Mouse (Mus musculus) brain, adult 2 months (tissue): ENCODE measurements at regions not wholly inside any gene's neighbourhood (a gene's known extent, or its start where the extent isn't known, plus 50 kb on each side); places are given as distances from the start of the nearest gene placed in this dataset.

Experiments
- DNase-seq: peaks from one replicate; pipeline ENCODE4 v3.0.0; 2011; ENCODE audit warnings: low read depth, low spot score

DNA sequence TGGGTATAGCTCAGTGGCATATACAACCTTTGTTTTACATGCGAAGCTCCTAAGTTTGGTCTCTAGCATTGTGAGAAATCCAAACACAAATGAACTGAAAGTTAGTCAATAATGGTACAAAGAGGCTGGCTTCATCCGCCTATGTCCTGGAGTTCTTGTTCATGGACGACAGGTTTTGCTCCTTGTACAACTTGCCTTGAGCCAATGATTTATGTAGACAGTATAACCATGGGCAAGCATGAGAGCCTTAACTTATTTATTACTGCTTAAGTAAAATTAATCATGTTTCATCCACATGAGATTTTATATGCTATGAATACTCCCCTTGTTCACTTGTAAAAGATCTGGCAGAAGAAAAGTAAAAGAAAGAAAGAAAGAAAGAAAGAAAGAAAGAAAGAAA lies 205.7 kb upstream of the Tet2 start:
- DNase-seq, result no peak

DNA sequence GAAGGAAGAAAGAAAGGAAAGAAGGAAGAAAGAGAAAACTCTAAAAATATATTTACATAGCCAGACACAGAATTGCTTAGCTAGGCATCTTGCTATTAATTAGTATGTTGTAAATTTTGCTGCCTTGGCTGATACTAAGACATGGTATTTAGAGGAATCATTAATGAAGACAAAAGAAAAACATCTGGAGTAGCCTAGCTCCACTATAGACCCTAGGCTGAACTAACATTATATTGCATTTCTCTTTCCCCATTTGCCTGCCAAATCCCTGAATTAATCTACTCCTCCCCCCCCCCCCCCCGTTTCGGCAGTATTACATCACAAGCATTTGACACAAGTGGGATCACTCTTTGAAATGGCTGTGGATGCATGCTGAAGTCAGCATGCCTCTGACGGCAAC lies 206.1 kb upstream of the Tet2 start:
- DNase-seq, result no peak

DNA sequence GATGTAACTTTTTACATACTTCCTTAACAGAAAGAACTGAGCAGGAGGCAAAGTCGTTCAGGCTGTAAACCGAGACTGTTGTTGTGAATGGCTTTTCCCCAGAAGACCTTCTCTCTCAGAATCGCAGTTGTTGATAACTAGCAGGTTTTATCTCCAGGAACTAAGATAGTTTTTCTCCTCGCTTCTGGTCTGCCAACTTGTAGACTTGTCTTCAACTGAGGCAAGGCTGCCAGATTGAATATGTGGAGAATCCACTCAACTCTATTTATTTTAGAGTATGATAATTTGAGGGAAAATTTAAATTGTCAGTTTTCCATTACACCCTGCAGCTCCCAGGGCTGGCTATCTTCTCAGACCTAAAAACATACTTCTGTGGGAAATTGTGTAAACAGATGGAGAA lies 206.6 kb upstream of the Tet2 start:
- no peak for DNase-seq

DNA sequence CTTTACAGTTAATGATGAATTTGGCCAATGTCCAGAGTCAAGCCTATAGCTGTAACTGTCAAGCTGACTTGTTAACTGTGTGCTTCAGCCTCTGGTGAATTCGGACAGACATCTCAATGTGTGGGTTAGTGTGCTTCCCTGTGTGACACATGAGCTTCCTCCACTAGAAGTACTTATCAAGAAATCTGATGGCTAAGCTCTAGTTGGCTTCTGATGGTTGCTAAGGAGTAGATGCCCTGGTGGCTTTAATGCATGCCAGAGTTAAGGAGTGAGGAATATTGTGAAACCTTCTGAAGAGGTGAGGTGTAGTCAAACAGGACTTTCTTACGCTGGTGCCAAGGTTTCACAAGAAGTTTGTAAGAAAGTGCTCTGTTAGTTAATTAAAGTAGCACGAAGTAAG lies 208.1 kb upstream of the Tet2 start:
- no peak for DNase-seq

DNA sequence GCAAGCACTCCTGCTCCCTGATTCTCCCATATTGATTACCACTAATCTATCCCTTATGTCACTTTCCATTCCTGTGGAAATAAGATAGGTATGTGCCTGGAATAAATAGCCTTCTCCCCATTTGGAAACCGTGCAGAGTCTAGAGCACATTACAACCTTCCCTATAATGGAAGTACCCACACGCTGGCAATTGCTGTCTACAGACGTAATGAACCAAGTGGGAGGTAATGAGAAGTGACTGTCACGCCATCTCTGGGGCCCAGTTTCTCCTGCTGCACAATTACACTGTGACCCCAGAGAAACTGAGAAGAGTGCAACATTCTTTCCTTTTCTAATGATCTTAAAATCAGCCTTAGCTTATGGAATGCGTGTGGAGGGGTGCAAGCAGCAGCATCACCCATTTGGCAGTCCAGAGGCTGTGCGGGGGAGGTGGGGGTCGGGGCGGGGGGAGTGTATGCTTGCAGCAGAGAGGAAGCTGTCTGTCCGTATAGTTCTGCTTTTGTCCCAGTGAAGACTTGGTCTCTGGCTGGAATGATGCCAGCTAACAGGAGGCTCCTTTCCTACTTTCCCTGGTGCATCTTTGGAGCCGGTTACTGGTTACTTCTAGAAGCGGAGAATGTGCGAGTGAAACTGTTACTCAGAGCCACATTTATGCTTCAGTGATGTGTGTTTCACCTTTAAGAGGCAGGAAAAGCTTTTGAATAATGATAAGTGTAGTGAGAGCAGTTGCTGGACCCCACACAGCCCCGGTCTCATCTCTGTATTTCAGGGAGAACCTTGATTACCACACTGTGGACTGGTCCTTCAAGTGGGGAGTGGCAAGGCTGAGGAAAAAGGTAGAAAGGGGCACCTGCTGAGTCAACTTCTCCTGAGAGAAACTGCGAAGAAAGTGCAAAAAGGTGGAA lies 209.3 kb upstream of the Tet2 start:
- DNase-seq, result peak; percentile 45

DNA sequence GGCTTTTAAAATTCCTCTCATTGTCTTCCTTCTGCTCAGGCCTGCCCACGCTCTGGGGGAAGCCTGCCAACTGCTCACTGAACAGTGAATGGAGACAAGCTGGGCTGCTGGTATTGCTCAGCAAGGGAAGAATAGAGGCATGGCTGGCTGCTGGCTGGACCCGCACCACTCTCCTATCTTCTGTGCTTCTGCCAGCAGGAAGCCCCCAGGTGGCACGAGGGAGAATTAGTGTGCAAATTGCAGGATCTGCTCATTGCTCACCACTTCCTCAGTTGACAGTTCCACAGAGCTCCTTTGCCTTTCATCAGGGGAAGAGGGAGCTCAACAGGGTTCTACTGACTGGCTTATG lies 209.9 kb upstream of the Tet2 start:
- DNase-seq, result peak; percentile 92

DNA sequence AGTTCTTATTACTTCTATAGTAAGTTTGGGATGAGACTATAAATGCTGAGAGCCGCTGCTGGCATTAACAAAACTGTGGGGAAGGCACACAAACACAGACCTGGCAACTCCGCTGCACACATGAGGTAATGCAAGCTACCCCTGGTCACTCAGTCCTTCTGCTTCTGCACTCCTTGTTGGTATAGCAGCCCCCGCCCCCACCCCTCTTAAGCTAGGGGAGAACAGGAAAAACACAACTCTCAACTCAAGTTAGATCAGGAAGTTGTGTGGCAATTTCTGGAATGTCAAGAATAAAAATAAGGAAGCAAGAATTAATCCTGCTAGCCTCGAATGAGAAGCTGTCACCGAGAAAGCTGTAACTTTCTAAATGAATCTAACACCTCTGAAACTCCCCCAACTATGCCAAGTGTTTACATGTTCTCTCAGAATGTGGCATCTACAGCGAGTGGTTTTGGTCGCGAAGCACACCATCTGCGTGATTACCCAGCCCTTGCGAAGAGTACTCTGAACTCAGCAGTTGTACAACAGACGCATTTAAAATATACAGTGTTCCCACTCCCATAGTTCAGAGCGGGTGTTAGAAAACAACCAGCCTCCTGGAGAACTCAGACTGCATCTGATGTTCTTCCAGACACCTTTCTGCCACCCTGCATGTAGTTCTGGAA lies 212.9 kb upstream of the Tet2 start:
- DNase-seq, result peak; percentile 74

DNA sequence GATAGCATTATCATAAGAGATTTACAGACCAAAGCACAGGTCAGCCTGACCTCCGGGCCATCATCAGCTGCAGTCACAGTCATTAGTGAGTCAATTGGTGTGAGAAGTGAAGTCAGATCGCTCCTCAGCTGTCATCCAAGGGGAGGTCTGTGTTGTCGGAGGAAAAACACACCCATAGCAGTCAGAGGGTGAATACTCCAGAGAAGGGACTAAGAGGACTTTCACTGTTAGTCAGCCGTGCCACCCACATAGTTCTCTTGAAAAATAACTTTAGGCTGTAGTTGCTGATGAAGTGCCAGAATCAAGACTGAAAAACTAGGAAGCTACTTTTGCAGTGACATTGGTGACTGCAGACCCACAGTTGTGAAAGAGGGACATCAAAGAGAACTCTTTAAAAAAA lies 213.5 kb upstream of the Tet2 start:
- peak; percentile 26 for DNase-seq

DNA sequence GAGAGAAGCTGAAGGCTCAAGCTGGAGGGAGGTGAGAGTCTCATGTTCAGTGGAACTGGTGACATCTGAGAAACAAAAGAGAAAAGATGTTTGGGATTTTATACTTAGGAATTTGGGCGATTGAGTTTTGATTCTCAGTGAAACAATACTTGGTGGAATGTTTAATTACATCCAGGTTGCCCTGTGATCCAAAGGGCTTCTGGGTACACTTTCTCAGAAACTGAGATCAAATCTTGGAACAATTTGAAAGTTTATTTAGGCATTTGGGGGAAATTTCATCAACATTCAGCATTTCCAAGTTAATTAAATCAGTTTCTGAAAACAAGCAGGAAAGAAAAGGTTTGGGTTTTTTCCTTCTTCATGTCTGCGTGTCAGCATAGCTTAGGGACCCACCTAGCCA lies 214.7 kb upstream of the Tet2 start:
- no peak for DNase-seq

DNA sequence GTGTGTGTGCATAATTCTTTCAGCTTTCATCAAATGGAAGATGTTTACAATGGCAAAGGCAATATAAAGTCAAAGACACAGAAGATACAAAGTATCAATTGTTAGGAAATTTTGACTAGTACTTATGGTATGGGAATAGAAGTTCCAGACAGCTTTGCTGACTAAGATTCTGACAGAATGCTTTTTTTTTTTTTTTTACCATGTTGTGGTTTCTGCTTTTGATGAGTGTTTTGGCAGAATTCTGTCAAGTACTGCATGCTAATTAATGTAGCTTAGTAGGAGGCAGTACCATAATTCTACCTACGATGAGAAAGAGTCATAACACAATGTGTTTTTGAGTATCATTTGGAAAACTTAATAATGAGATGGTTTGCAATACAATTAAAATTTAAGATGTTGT lies 215.3 kb upstream of the Tet2 start:
- DNase-seq, result no peak

DNA sequence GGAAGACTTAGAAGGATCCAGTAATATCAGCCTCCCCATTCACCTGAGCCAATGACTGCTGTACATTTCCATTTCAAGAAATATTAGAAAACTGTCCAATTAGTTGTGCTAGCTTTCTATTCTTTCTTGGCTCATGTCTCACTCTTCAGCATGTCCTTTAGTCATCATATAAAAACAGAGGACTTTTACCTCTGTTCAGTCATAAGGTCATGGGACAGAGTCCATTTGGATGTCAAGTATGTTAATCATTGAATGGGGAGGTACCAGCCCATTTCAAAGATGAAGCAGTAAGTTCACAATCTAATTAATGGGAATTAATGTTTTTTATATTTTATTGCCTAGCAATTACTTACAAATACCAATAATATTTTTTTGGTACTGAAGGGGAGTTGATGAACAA lies 218.8 kb upstream of the Tet2 start:
- DNase-seq, result no peak

DNA sequence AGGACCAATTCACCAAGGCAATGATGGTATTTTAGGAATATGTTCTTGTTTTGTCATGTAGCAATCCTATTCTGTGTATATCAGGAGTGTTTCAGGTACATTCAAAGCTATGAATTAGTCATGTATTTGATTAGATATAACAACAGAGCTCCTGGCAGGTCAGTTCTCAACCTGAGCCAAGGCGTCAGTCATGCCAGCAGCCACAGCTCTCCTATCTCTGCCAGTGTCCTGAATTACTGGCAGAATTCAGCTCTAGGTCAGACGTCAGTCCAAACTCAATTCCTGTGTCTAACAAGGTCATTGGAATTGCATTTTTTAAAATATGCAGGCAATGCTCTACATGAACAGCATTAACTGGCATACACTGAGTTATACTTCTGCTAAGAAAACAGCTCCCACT lies 228.6 kb upstream of the Tet2 start:
- DNase-seq, result no peak

DNA sequence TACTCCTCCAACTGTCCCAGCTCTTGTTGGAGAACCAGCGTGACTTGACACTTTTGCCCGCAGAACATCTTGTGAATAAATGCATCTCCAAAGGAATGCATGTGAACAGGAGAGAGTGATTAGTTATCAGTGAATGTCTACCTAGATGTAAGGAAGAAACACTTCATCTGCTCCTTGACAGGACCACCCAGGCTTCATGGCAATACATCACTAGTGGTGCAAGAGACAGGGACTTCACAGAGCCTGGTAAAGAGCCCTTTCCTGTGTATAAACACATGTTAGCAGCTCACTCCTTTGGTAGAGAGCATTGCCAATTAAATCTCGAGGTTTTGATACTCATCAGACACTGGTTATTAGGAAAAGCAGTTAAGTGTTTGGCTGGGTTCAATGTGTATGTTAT lies 229.3 kb upstream of the Tet2 start:
- no peak for DNase-seq

DNA sequence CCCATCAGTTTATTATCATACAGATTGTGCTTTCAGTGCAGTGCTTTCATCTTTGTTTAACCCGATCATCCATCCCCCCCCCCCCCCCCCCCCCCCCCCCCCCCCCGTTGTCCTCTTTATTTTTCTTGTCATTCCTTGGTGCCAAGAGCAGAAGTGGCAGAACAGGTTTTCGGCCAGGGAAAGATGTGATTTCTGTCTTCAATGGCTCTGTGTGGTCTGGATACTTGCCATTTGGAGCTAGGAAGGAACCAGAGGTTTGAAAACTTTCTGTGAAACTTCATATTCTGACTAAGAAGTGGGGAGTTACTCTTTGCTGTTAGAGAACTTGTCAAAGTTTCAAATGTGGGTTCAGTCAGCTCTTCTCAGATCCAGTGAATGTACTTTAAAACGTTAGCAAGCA lies 231.1 kb upstream of the Tet2 start:
- DNase-seq, result no peak

DNA sequence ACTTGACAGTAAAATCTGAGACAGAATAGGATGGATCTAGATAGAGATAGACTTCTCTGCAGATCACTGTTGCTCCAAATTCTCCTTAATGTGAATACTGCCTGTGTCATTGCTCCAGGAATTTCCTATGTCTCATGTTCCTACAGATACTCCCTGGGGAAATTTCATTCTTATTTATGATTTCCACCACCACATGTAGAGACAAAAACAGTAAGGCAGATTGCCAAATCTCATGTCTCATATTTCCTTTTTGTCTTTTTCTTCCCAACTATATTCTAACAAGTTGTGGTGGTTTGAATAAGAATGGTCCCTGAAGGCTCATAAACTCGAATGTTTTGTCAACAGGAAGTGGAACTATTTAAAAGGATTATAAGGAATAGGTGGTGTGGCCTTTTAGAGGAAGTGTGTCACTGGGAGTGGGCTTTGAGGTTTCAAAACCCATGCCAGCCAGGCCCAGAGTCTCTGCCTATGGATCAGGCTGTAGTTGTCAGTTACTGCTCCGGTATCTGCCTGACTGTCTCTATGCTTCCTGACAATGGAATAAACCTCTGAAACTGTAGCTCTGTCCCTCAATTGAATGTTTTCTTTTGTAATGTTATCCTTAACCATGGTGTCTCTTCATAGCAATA lies 234.3 kb upstream of the Tet2 start:
- DNase-seq, result no peak

DNA sequence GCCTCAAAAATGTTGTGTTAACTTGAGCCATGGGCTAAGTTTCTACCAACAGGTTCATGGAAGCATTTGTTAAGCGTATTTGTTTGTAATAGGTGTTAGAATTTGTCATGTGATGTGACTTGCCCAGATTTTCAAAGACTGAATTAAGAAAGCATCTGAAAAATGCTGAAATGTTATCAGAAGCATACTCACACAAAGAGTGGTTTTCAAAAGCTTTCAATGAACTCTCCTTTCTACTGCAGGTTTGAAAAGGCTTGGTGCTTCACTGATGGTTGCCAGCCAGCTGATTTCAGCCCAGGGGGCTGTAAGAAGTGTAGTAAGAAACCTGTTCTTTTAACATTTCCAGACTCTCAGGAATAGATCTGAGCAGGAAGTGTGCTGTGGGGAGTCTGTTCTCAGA lies 238.1 kb upstream of the Tet2 start:
- no peak for DNase-seq

DNA sequence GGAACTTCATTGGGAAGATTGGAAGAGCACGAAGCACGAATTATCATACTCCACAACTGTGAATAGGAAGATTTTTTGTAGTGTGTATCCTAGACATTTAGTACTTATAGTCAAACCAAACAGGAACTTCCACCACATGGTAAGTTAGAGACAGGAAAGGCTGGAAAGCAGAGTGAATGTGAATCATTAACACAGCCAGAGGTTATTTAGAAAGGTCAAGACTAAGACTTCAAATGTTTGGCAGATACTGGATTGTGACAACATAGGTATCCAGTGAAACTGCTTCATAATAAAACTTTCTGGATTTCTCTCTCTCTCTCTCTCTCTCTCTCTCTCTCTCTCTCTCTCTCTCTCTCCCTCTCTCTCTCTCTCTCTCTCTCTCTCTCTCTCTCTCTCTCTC lies 246.4 kb upstream of the Tet2 start:
- no peak for DNase-seq

DNA sequence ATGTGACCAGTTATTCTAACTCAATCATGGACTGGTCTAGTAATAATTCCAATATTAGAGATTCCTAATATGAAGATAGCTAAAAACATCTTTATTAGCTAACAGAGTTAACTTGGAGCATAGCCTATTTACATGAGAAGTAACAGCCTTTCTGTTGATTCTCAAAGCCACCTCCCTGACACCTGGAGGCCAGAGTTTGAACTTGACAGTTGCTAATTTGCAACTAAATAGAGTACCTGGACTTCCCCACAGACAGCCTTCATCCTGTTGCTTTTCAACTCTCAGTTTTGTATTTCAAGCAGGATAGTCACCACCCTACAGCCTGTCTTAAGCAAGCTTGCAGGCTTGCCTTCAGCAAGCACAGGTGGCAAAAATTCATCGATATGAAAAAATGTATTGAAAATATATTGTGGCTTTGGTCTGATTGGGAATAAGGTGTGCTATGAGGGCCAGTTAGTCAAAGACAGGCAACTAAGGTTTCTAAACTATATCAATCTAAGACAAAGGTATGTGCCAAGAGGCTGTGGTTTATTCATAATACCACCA lies 264.1 kb upstream of the Tet2 start:
- no peak for DNase-seq

DNA sequence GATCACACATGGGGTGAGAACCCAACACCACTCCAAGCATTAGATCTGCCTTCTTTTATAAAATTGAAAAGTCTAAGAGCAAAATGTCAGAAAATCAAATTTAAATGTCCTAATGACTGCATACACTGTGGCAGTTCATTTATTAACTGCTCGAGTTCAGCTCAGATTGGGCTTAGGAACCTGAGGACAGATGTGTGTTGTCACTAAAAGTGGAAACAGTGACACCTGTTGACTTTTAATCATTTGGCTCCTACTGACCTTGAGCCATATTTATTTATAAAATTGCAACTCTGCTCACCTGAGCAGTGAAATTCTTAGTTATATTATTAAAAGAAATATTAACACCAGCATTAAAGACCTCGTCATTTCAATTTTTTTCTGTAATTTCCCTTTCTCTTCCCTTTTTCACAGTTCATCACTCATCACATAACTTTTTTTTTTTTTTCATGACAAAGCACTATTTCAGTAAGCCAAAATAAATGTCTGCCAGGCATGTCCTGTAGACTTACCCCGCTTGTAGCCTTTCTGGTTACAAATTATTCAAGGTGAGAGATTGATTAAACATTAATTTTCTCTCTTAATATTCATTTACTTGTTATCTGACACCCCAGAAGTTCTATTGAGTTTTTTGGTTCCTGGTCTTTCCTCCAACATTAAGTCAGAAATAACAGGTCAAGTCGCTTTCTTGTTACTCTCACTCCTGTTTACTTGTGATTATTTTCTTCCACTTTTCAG lies 274.2 kb upstream of the Tet2 start:
- no peak for DNase-seq

DNA sequence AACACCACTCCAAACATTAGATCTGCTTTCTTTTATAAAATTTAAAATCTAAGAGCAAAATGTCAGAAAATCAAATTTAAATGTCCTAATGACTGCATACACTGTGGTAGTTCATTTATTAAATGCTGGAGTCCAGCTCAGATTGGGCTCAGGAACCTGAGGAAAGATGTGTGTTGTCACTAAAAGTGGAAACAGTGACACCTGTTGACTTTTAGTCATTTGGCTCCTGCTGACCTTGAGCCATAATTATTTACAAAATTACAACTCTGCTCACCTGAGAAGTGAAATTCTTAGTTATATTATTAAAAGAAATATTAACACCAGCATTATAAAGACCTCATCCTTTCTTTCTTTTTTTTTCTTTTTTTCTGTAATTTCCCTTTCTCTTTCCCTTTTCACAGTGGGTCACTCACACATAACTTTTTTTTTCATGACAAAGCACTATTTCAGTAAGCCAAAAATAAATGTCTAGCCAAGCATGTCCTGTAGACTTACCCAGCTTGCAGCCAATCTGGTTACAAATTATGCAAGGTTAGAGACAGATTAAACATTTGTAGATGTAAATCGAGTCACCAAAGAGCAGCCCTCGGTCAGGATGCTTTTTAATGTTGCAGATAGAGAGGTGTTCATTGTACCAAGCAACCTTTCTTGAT lies 288.9 kb upstream of the Tet2 start:
- DNase-seq, result no peak

DNA sequence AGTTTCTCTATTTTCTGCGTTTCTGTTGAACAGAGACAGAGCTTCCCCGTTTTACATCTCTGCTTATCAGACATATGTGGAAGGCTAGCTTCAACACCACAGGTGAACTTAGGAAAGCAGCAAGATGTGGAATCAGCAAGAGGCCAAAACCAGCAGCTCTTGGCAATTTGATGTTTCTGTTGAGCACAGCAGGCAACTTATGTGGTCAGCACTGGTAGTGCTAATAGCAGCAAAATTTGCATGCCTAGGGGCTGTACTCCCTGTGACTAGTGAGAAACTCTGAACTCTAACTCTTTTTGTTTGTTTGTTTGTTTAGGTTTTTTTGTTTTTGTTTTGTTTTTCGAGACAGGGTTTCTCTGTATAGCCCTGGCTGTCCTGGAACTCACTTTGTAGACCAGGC lies 289.5 kb upstream of the Tet2 start:
- DNase-seq, result no peak

DNA sequence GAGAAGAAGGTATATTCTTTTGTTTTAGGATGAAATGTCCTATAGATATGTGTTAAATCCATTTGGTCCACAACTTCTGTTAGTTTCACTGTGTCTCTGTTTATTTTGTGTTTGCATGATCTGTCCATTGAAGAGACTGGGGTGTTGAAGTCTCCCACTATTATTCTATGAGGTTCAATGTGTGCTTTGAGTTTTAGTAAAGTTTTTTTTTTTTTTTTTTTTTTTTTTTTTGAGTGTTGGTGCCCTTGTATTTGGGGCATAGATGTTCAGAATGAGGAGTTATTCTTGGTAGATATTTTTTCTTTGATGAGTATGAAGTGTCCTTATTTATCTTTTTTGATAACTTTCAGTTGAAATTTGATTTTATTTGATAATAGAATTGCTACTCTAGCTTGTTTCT lies 301.4 kb upstream of the Tet2 start:
- no peak for DNase-seq
